Mouse (Mus musculus): ENCODE results near the gene Dync2li1. TPM values are rescaled to one million over a fixed set of nuclear protein-coding genes. Genes with fewer than 3 reads are reported as not detected.
A peak's percentile ranks its signal among the peaks of the same experiment; 100 is the strongest.

Gene Dync2li1
- polyA plus RNA-seq, 1 experiment from 2014 or later, result 173 TPM

GRCm38 (mm10) chr17:84677595-84677994 lies 51.3 kb downstream of the Dync2li1 start:
- no peak for ATAC-seq
- no peak for TF ChIP-seq CTCF (IDR thresholded peaks at IDR 0.05)
- ChIA-PET CTCF (interaction anchor here (1.0 kb wide), 1 partner anchor 10 kb away, joined by 3 read pairs; no protein-coding TSS in a partner anchor), POLR2A (no interaction called here)
- no peak for DNase-seq (ENCODE audit: low read depth, low spot score)
- H3K27me3 ChIP-seq, result no peaks in the 10 kb centered on the region
- in situ Hi-C loops (cut with MboI; ENCODE audit: low pct_unique_long_range_greater_than_20kb), result no loop called here

DNA sequence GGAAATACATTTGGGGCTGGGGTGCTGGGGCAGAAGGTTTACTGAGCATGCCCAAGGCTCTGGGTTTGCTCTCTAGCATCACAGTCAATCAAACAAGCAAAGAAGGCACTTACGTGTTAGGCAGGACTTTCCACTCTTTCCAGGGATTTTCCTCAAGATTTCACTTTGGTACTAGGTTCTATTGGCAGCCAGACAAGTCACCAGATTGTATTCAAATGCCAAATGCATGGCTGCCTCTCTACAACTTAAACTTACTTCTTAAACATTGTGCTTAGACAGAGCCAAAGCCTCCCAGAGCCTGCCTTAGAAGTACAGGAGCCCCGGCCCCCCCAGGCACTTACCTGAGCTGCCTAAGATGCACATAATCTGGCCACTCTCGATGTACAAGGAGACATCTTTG lies 55.4 kb downstream of the Dync2li1 start:
- in situ Hi-C loops (cut with MboI; ENCODE audit: low pct_unique_long_range_greater_than_20kb), result no loop called here
- ATAC-seq (no peak), DNase-seq (ENCODE audit: low read depth, low spot score) (no peak)
- ChIA-PET CTCF (no interaction called here), POLR2A (no interaction called here)
- TF ChIP-seq CTCF (IDR thresholded peaks at IDR 0.05), result no peak
- no peaks in the 10 kb centered on the region for H3K27me3 ChIP-seq

GRCm38 (mm10) chr17:84682734-84683717 lies 56.7 kb downstream of the Dync2li1 start, which contains the start of gene Abcg5:
Abcg5 (minus strand) TSS chr17:84683011.
- CTCF ChIA-PET, result interaction anchor here (0.8 kb wide), 1 partner anchor 15 kb away, joined by 3 read pairs; no protein-coding TSS in a partner anchor
- POLR2A ChIA-PET, result no interaction called here
- in situ Hi-C loops (cut with MboI; ENCODE audit: low pct_unique_long_range_greater_than_20kb), result no loop called here
- no peaks in the 10 kb centered on the region for H3K27me3 ChIP-seq
- ATAC-seq, result no peak
- no peak for DNase-seq (ENCODE audit: low read depth, low spot score)
- no peak for TF ChIP-seq CTCF (IDR thresholded peaks at IDR 0.05)

- no peaks in the 10 kb centered on the region for H3K27me3 ChIP-seq
- ATAC-seq (no peak), DNase-seq (ENCODE audit: low read depth, low spot score) (no peak)
- CTCF ChIA-PET, result interaction anchor here (1.2 kb wide), 1 partner anchor 9 kb away, joined by 3 read pairs; the partner anchor contains the start of gene Abcg8
- no peak for TF ChIP-seq CTCF (IDR thresholded peaks at IDR 0.05)
- POLR2A ChIA-PET, result no interaction called here
- in situ Hi-C loops (cut with MboI; ENCODE audit: low pct_unique_long_range_greater_than_20kb), result no loop called here
Measured at GRCm38 (mm10) chr17:84684284-84684683, 58.0 kb downstream of the Dync2li1 start.

DNA sequence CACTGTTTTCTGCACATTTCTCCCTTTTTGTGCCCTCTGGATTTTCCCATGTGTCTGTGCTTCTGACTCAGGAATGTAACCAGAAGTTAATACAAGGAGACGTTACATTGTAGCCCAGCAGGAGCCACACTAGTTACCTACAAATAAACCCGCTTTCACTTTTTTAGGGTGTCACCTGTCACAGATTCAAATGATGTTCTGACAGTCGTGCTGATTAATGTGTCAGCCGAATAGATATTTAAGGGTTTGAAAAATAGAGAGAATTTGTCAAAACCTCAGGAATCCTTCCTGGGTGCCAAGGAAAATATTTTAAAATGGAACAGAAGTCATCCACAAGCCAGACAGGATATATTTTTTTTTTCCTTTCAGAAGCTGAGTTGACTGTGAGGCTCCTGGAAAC lies 59.0 kb downstream of the Dync2li1 start:
- H3K27me3 ChIP-seq, result no peaks in the 10 kb centered on the region
- in situ Hi-C loops (cut with MboI; ENCODE audit: low pct_unique_long_range_greater_than_20kb), result no loop called here
- TF ChIP-seq CTCF (IDR thresholded peaks at IDR 0.05), result no peak
- POLR2A ChIA-PET, result interaction anchor here (0.6 kb wide), 1 partner anchor 18 kb away, joined by 3 read pairs; no protein-coding TSS in a partner anchor
- CTCF ChIA-PET, result interaction anchor here (1.2 to 2.2 kb wide), 2 partner anchors 10 to 14 kb away, joined by 3 to 8 read pairs; partner anchors contain the start of gene Abcg8
- DNase-seq (ENCODE audit: low read depth, low spot score) (peak; percentile 43), ATAC-seq (peak; percentile 3)

- in situ Hi-C loops (cut with MboI; ENCODE audit: low pct_unique_long_range_greater_than_20kb), result no loop called here
- no peaks in the 10 kb centered on the region for H3K27me3 ChIP-seq
- POLR2A ChIA-PET, result no interaction called here
- DNase-seq (ENCODE audit: low read depth, low spot score) (no peak), ATAC-seq (no peak)
- no peak for TF ChIP-seq CTCF (IDR thresholded peaks at IDR 0.05)
- CTCF ChIA-PET, result no interaction called here
Measured at GRCm38 (mm10) chr17:84687994-84688393, 61.7 kb downstream of the Dync2li1 start.

- no peak for TF ChIP-seq CTCF (IDR thresholded peaks at IDR 0.05)
- H3K27me3 ChIP-seq, result no peaks in the 10 kb centered on the region
- in situ Hi-C loops (cut with MboI; ENCODE audit: low pct_unique_long_range_greater_than_20kb), result no loop called here
- no peak for DNase-seq (ENCODE audit: low read depth, low spot score)
- ChIA-PET POLR2A (no interaction called here), CTCF (interaction anchor here (1.0 to 1.9 kb wide), 2 partner anchors 10 to 88 kb away, joined by 4 to 9 read pairs; no protein-coding TSS in a partner anchor)
- ATAC-seq, result no peak
Measured at GRCm38 (mm10) chr17:84688834-84689233, 62.5 kb downstream of the Dync2li1 start.

DNA sequence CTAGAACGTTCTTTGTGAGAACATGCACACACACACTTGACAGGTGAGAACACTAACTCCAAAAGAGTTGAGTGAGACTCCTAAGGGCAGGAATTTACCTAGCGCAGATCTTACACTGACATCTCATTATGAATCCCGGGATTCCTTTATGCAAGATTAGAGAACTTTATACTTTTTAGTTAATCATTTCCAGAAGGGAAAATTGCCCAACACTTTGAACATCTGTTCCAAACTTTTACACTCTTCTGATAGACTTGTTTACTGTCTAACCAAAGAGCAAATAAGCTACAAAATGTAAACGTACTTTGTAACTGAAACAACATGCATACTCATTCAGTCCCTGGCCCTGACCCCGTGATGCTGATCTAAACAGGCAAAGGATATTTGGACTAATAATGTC lies 63.0 kb downstream of the Dync2li1 start:
- in situ Hi-C loops (cut with MboI; ENCODE audit: low pct_unique_long_range_greater_than_20kb), result no loop called here
- H3K27me3 ChIP-seq, result no peaks in the 10 kb centered on the region
- TF ChIP-seq CTCF (IDR thresholded peaks at IDR 0.05), result no peak
- ATAC-seq, result no peak
- POLR2A ChIA-PET, result no interaction called here
- CTCF ChIA-PET, result interaction anchor here (1.0 to 1.9 kb wide), 2 partner anchors 9 to 88 kb away, joined by 4 to 9 read pairs; no protein-coding TSS in a partner anchor
- peak; percentile 48 for DNase-seq (ENCODE audit: low read depth, low spot score)

GRCm38 (mm10) chr17:84690111-84690510 lies 63.8 kb downstream of the Dync2li1 start:
- no peak for DNase-seq (ENCODE audit: low read depth, low spot score)
- H3K27me3 ChIP-seq, result no peaks in the 10 kb centered on the region
- no peak for TF ChIP-seq CTCF (IDR thresholded peaks at IDR 0.05)
- ATAC-seq, result no peak
- CTCF ChIA-PET, result interaction anchor here (1.9 kb wide), 1 partner anchor 8 kb away, joined by 9 read pairs; no protein-coding TSS in a partner anchor
- POLR2A ChIA-PET, result no interaction called here
- in situ Hi-C loops (cut with MboI; ENCODE audit: low pct_unique_long_range_greater_than_20kb), result no loop called here

GRCm38 (mm10) chr17:84693741-84694140 lies 67.4 kb downstream of the Dync2li1 start:
- no peaks in the 10 kb centered on the region for H3K27me3 ChIP-seq
- TF ChIP-seq CTCF (IDR thresholded peaks at IDR 0.05), result no peak
- in situ Hi-C loops (cut with MboI; ENCODE audit: low pct_unique_long_range_greater_than_20kb), result no loop called here
- no peak for ATAC-seq
- POLR2A ChIA-PET, result no interaction called here
- CTCF ChIA-PET, result no interaction called here
- no peak for DNase-seq (ENCODE audit: low read depth, low spot score)

- CTCF ChIA-PET, result interaction anchor here (1.4 kb wide), 1 partner anchor 49 kb away, joined by 3 read pairs; no protein-coding TSS in a partner anchor
- no peak for ATAC-seq
Measured at GRCm38 (mm10) chr17:84696537-84696936, 70.2 kb downstream of the Dync2li1 start.

More at GRCm38 (mm10) chr17:84696537-84696936, 70.2 kb downstream of the Dync2li1 start:
- no peaks in the 10 kb centered on the region for H3K27me3 ChIP-seq
- no peak for TF ChIP-seq CTCF (IDR thresholded peaks at IDR 0.05)
- no peak for DNase-seq (ENCODE audit: low read depth, low spot score)
- POLR2A ChIA-PET, result no interaction called here
- in situ Hi-C loops (cut with MboI; ENCODE audit: low pct_unique_long_range_greater_than_20kb), result no loop called here
